Mouse (Mus musculus) left cerebral cortex, adult 8-10 months (tissue): ENCODE data around the gene Iqcg. TPM values are rescaled to one million over a fixed set of nuclear protein-coding genes. Genes with fewer than 3 reads are reported as not detected.
"Not testable (repeated sequence)": the region's sequence is repeated elsewhere in the genome, so short reads cannot be mapped to it uniquely, and the experiment has no call there.

Experiments
- DNase-seq, 2 experiments: peaks; one replicate each; pipeline ENCODE4 v3.0.0; 2022; ENCODE audit warnings: low spot score in 2 of 2
- total RNA-seq, 4 experiments: library from RNA; stranded (reverse); gene quantifications; 2 replicates each; pipeline ENCODE4 v1.2.4; 2022

Gene Iqcg
- 1 to 10 TPM; 3.1 to 6.3 (median 4.9) TPM for total RNA-seq

DNA sequence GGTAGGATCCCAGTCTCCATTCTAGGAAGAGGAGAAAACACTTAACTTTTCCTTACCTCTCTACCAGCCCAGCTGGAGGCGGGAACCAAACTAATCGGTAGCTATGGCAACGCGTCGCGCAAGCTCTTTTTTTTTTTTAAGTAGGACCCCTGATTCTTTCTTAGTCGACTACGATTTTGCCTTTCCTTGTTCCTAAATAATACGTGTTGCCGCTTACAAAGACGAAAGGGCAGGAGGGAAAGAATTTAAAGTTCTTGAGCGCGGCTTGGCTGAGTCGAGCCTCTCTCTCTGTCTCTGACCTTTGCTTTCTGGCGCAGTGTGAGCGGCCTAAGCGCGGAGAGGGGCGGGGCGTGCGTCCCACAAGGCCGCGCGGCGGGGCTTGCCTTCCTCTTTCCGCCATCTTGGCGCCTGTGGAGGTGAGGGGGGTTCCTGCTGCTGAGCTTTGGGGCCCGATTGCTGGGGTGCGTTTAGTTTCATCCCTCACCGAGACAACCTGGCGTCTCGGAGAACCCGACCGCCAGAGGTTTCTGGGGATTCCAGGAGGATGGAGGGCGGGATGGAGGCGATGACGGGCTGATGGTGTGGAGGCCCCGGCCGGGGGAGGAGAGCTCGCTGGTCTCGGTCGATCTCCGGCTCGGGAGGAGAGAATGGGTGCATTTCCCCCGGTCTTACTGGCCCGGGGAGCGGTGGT, at the start of gene Iqcg, which contains the start of gene Rpl35a:
Gene Iqcg (minus strand): TSS at position 124 of the 691 bp plus-strand sequence.
Gene Rpl35a (plus strand): TSS at position 359 of the 691 bp plus-strand sequence.
- DNase-seq: peak; percentile 78 to 88

DNA sequence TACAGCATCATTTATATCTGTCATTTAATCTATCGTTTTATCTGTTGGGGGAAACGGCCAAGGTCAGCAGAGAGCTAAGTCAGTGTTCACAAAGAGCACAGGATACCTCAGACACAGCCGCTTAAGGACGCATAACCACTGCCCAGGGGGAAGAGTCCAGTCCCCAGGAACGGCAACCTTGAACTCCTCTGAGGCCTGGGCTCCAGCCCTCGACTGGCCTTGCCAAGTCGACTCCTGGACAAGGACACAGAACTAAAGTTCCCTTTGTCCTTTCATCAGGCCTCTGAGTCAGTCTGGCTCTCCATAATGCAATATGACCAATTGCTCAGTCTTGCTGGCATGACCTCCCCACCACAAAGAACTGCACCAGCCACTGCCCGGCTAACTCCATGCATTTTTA, 29.6 kb upstream of the Iqcg start:
- no peak for DNase-seq

DNA sequence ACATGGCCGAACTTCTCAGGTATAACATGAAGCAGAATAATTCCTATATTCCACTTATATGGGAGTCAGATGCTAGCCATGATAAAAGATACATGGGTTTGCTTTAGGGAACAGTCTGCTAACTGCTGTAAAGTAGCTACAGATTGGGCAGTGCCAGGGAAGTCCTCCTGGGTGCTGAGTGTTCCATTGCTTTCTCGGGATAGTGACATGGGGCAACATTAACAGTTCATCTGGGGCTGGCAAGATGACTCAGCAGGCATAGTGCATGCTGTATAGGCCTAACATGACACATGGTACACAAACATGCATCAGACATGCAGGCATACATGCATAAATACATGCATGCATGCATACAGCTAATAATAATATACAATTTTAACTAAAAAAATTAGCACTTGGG, 28.0 kb upstream of the Iqcg start:
- DNase-seq: no peak

DNA sequence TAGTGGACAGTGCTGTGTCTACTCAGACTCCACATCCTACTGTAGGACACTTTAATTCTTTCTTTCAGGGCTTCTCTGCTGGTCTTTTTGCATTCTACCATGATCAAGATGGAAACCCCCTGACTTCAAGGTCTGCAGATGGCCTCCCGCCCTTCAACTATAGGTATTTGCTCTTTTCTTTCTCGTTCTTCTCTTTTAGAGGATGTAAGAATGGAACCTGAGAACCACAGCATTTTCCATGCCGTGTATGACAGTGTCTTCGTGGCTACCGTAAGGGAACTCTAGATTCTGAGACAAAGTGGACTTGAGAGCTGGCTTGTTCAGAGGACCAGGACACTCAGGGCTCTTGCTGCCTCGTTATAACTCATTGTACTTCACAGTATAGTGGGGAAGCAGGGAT, 26.9 kb upstream of the Iqcg start:
- no peak for DNase-seq

DNA sequence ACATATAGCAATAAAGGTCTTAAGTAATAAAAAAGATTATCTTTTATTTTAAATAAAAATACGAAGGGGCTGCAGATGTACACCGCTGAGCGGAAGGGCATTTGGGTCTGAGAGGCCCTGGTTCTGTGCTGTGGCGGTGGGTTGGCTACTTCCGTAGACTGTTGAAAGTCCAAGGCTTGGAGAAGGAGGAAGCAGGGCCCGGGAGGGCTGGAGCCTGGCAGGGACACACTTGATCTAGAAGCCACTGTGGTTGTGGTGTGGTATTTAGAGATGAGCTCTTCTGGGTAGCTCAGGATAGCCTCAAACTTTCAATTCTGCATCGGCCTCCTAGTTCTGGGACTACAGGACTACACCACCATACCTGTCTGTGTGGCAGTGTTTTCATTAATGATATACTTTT, 24.0 kb upstream of the Iqcg start:
- DNase-seq: no peak

DNA sequence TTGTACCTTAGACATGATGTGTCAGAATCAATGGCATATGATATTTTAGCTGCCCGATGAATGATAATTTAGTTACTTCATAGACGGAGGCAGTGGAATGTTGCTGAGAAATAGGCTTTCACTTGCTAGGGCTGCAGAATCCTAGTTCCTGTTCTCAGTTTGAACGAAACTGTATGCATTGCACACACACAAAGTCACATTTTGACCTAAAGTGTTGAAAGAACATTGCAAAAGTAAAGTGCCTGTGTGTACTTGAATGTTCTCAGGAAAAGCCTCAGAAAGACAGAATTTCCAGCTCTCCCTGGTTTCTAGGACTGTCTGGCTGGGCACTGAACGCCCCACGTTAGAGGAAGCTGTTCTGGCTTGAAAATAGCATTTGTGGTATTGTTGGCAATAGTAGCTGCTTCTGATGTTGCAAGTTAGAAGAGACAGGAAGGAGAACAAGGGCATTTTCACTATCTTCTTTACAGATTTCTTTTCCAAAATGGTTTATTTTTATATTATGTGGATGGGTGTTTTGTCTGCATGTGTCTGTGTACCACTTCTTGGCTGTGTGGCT, 21.1 kb upstream of the Iqcg start:
- DNase-seq: no peak

DNA sequence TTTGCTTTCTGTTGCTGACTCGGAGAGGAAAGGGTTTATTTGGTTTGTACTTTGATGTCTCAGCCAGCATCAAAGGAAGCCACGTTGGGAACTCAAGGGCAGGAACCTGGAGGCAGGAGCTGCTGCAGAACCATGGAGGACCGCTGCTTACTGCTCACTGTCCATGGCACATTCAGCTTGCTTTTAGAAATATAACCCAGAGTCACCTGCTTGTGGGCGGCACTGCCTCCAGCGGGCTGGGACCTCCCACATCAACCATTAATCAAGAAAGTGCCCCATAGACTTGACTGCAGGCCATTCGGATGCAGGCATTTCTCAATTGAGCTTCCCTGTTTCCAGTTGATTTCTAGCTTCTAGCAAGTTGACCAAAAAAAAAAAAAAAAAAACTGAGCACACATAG, 20.1 kb upstream of the Iqcg start:
- no peak for DNase-seq

DNA sequence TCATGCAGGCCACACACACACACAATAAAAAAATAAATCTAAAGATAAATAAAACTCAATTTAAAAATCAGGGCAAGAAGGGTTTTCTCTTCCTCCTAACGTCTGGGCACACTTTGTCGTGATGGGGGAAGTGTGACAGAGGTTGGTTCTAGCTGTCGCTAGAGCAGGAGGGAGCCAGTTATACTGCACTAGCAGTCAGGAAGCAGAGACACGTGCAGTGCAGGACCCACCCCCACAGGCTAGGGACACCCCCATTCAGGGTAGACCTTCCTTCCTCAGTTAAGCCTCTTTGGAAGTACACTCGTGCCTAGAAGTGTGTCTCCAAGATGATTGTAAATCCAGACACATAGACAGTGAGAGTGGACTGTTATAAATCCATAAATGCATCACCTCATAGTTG, 18.9 kb upstream of the Iqcg start:
- no peak for DNase-seq

DNA sequence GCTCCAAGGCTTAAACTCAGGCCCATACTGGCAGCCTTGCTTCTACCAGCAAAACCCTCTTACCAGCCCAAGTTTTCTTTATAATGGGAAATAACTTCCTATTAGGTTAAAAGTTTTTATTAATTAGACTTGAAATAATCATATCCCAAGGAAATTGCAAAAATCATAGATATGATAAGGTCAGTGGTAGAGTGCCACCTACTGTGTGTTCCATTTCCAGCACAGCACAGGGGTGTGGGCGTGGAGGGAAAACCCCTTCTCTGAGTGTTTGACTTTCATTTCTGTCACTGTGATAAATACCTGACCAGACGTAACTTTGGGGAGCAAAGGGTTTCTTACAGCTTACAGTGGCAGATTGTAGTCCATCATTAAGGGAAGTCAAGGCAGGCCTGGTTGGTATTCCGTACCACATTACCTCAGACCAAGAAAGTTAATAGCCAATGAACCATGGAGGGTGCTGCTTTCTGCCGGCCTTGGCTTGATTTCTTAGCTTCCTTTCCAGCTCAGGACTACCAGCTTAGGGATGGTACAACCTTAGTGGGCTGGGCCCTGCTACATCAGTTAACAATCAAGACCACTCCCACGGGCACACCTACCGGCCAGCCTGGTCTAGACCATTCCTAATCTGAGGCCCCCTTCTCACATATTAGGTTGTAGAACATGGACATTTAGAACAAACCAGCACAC, 17.0 kb upstream of the Iqcg start:
- DNase-seq: no peak

DNA sequence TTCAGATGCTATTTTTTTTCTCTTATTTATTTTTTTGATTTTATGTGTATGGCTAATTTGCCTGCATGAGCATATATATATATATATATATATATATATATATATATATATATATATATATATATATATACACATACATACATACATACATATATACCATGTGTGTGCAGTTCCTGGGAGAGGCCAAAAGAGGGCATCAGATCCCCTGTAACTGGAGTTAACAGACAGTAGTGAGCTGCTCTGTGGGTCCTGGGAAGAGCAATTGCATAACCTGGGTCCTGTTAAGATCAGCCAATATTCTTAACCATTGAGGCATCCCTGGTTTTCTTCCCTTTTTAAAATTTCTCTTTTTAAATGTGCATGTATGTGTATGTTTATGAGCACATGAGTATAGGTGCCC, 14.9 kb upstream of the Iqcg start:
- no peak for DNase-seq

DNA sequence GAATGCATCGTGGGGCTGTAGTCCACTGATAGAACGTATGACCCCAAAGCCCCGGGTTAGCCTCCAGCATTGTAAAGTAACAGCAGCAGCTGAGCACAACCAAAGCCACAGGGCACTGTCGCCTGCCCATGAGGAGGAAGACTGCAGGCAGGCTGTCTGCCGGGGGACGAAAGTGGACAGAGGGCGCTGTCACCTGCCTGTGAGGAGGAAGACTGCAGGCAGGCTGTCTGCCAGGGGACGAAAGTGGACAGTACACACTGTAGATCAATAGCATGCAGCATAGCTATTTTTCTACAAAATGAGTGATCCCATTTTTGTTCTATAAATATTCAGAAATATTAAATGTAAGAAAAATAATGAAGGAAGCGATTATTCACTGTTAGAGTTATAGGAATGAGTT, 8.6 kb upstream of the Iqcg start:
- DNase-seq: no peak

DNA sequence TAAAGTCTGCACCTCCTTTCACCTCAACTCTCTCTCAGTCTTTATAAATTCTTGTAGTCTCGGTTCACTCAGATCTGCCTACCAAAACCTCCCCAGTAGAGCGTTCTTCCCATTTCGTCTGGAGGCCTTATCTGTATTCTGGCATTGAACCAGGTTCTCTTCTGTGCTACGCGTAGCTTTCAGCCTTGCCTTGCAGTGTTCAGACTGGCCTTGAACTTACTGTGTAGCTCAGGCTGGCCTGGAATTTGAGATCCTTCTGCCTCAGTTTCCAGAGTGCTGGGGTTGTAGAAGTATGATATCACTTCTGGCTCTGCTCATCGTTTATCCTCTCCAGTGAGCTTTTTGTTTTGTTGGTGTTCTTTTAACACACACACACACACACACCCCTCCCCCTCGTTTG, 7.2 kb upstream of the Iqcg start:
- DNase-seq: no peak

DNA sequence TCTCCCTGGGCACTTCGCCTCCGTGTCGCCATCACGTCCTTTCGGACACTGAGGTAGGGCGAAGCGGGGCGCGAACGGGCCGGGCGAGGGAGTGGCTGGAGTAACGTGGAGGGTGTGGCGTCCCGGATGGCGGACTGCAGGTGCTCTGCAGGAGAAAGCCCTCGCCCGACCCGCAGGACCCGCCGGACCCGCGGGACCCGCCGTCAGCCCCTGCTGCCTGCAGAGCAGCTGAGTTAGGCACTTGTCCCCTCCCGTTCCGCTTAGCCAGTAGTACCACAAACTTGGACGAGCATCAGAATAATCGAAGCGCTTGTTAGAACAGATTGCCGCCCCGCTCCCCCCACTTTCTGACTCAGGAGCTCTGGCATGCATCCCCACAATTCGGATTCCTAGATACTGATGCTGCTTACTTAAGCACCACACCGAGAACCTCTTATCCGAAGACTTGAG, 6.7 kb upstream of the Iqcg start:
- peak; percentile 43 to 56 for DNase-seq

DNA sequence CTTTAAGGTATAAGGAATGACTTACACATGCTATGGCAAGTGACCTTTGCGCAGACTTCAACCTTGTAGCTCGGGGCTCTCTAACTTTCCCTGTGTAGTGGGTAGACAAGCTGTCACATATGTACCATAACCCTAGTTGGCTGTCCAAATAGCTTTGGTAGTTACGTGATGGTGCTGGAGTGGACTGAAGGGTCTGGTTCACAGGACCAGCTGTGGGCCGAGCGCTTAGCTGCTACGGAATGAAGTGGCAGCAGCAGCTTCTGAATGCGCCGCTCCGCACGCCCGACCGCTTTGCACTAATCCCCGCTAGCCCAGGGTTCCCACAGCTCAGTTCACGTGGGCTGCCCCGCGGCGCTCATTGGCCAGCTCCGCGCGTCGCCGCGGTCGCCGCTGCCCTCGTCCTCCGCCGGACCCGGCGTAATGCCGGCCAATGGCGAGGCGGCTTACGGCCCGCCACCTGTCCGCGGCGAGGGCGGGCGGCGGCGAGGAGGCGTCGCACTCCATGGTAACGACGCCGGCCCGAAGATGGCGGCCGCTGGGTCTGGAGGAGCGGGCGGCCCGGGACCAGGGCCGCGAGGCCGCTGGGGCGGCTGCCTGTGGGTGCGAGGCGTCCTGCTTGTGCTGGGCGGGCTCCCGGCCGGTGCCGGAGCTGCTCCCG, 6.1 kb upstream of the Iqcg start, which contains the start of gene Lmln:
Gene Lmln (plus strand): TSS at position 498 of the 658 bp plus-strand sequence.
- peak; percentile 66 to 87 for DNase-seq

DNA sequence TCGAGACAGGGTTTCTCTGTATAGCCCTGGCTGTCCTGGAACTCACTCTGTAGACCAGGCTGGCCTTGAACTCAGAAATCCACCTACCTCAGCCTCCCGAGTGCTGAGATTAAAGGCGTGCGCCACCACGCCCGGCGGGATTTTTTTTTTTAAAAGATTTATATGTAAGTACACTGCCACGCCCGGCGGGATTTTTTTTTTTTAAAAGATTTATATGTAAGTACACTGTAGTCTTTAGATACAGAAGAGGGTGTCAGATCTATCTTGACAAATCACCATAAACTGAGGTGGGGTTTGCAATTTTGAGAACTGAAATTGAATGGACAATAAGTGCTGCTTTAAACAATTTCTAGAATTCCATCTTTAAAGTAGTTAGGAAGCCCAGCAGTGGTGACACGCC, 5.4 kb upstream of the Iqcg start:
- DNase-seq: no peak

DNA sequence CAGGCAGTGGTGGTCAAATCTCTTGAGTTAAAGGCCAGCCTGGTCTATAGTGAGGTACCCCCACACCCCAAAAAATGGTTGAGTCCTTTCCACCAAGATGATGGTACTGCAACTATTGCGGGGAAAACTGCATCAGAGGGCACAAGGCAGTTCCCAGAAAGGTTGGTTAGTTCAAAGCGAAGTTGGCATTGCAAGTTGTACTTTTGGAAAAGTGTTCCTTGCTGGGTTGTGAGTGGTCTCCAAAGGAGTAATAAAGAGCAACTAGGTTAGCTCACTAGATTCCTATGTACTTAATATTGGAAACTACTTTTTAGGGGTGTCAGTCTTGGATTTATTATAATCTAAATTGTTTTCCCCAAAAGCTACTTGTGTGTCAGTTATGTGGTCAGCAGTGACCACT, 4.9 kb upstream of the Iqcg start:
- no peak for DNase-seq

DNA sequence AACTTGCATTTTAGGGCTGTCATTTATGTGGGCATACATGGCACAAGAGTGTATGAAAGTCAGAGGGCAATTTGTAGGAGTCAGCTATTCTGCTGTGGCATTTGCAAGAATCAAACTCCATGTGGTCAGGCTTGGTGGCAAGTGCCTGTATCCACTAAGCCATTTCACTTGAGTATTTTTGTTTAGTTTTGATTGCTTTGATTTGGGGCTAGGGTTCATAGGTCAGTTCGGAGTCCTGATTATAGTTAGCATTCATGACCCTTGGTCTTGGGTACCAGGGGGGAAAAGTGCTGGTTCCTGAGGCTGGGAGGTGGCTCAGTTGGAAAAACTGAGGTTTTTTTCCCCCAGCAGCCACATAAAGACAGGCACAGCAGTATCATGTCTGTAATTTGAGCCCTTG, 3.5 kb upstream of the Iqcg start:
- no peak for DNase-seq

DNA sequence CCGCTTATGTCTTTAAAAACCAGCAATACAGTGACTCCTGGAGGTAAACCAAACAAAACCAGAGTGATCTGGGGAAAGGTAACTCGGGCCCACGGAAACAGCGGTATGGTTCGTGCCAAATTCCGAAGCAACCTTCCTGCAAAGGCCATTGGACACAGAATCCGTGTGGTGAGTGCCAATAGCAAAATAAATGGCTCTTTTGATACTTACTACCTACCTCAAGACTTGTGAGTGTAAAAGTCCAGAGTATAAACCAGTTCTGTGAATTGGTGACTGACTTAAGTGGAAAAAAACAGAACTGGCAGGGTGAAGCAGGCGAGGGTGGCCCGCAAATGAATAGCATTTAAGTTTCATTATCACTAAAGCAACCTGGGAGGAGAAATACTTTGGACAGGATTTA, 2.6 kb upstream of the Iqcg start:
- DNase-seq: not testable (repeated sequence)

DNA sequence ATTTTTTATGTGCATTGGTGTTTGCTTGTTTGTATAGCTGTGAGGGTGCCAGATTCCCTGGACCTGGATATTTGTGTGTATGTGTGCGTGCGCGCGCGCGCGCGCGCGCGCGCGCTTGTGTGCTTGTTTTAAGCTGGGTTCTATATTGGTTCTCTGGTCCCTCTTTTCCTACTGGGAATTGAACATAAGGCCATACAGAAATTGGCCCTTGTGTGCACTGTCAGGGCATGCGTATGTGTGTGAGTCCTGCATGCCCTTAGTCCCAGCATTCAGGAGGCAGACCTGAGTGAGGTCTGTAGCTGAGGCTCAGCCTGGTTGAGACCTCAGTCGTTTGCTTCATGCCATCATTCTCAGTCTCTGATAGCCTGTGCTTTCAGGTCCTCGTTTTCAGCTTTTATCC, 2.0 kb upstream of the Iqcg start:
- DNase-seq: no peak

DNA sequence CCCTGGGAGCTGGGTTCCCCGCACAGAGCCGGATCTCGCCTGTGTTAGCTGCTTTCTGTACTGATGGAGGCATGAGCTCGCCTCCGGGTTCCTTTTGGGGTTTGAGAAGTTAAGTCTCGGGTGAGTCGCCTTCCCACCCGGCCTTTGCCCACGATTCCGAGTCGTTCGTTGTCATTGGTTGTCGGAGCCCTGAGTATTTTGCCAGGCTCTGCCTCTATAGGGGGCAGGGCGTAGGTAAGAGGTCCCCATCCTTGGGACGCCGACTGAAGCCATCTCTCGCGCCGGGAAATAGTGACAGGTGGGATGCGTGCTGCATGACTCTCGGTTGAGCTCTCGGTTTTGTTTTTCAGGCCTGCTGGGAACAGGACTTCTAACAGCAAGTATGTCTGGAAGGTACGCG, 768 bp upstream of the Iqcg start:
- no peak for DNase-seq

DNA sequence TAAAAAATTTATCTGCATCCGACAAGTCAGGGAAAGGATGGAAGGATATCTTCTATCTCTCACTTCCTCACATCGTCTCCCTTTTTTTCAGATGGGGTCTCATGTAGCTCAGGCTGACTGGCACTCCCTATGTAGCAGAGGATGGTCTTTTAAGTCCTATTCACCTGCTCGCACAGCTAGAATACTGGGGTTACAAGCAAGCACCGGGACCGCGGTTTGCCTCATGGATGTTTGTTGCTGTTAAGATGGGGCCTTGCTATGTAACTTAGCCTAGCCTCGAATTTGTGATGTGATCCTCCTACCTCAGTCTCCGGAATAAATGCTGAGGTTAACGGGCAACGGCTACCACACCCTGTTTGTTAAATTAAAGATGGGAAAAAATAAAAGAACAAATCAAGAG, 363 bp downstream of the Iqcg start:
- no peak for DNase-seq

DNA sequence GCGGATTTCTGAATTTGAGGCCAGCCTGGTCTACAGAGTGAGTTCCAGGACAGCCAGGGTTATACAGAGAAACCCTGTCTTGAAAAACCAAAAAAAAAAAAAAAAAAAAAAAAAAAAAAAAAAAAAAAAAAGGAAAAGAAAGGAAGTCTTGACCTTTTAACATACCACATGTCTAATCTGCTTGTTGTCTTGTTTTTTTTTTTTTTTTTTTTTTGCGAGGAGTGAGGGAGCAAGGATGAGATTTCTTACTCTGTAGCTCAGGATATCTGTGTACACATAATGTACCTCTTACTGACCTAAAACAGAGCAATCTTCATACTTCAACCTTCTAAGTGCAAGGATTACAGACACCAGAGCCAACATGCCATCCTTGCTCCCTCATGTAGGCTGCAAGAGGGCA, 1.1 kb downstream of the Iqcg start:
- DNase-seq: not testable (repeated sequence)
